Mouse (Mus musculus): ENCODE data around the gene Srgap2. TPM values are rescaled to one million over a fixed set of nuclear protein-coding genes. Genes with fewer than 3 reads are reported as not detected.

Srgap2 gene
- polyA plus RNA-seq, 1 experiment from 2014 or later = 3.1 TPM

GRCm38 (mm10) chr1:131384406-131384805 is 142.7 kb downstream of the Srgap2 start:
- Histone ChIP-seq H3K36me3 (ENCODE audit: control insufficient read depth, insufficient read depth) (no peaks in the 10 kb centered on the region), H3K9ac (ENCODE audit: low read depth, low read length) (no peak overlapping the region), H3K4me3 (ENCODE audit: low read depth, low read length) (no peak overlapping the region), H3K4me2 (replicated peaks; ENCODE audit: low read depth) (no peak overlapping the region), H3K9me3 (ENCODE audit: control insufficient read depth) (no peaks in the 10 kb centered on the region), H3K27me3 (replicated peaks; ENCODE audit: control insufficient read depth, insufficient read depth, low read length) (no peaks in the 10 kb centered on the region), H3K4me1 (replicated peaks; ENCODE audit: control insufficient read depth, insufficient read depth, low read length) (no peaks in the 10 kb centered on the region), H3K27ac (ENCODE audit: low read depth, low read length) (no peak overlapping the region)
- no peak for ATAC-seq
- no peak for TF ChIP-seq CTCF (IDR thresholded peaks at IDR 0.05; ENCODE audit: low read depth)
- 38% methylated on average over 3 of the region's 3 CpGs for WGBS

GRCm38 (mm10) chr1:131382184-131382583 is 145.0 kb downstream of the Srgap2 start:
- Histone ChIP-seq H3K4me3 (ENCODE audit: low read depth, low read length) (no peak overlapping the region), H3K4me2 (replicated peaks; ENCODE audit: low read depth) (no peak overlapping the region), H3K4me1 (replicated peaks; ENCODE audit: control insufficient read depth, insufficient read depth, low read length) (0 out of 2 replicates have a peak, but pooled peaks cover 3% of the 10 kb centered on the region), H3K27ac (ENCODE audit: low read depth, low read length) (no peak overlapping the region), H3K9ac (ENCODE audit: low read depth, low read length) (no peak overlapping the region), H3K36me3 (ENCODE audit: control insufficient read depth, insufficient read depth) (no peaks in the 10 kb centered on the region), H3K9me3 (ENCODE audit: control insufficient read depth) (no peaks in the 10 kb centered on the region), H3K27me3 (replicated peaks; ENCODE audit: control insufficient read depth, insufficient read depth, low read length) (no peaks in the 10 kb centered on the region)
- 66% methylated on average over 2 of the region's 2 CpGs for WGBS
- ATAC-seq = no peak
- TF ChIP-seq CTCF (IDR thresholded peaks at IDR 0.05; ENCODE audit: low read depth) = no peak

- 8% methylated on average over 1 of the region's 1 CpGs for WGBS
- no peak for ATAC-seq
- TF ChIP-seq CTCF (IDR thresholded peaks at IDR 0.05; ENCODE audit: low read depth) = no peak
- Histone ChIP-seq H3K4me2 (replicated peaks; ENCODE audit: low read depth) (no peak overlapping the region), H3K27ac (ENCODE audit: low read depth, low read length) (no peak overlapping the region), H3K9ac (ENCODE audit: low read depth, low read length) (no peak overlapping the region), H3K4me1 (replicated peaks; ENCODE audit: control insufficient read depth, insufficient read depth, low read length) (0 out of 2 replicates have a peak, but pooled peaks cover 3% of the 10 kb centered on the region), H3K36me3 (ENCODE audit: control insufficient read depth, insufficient read depth) (no peaks in the 10 kb centered on the region), H3K4me3 (ENCODE audit: low read depth, low read length) (no peak overlapping the region), H3K9me3 (ENCODE audit: control insufficient read depth) (no peaks in the 10 kb centered on the region), H3K27me3 (replicated peaks; ENCODE audit: control insufficient read depth, insufficient read depth, low read length) (no peaks in the 10 kb centered on the region)
These were observed 146.9 kb downstream of the Srgap2 start for GRCm38 (mm10) chr1:131380254-131380653.

- H3K9ac ChIP-seq (ENCODE audit: low read depth, low read length) = no peak overlapping the region
- H3K27me3 ChIP-seq (replicated peaks; ENCODE audit: control insufficient read depth, insufficient read depth, low read length) = no peaks in the 10 kb centered on the region
- no peak for TF ChIP-seq CTCF (IDR thresholded peaks at IDR 0.05; ENCODE audit: low read depth)
- H3K27ac ChIP-seq (ENCODE audit: low read depth, low read length) = no peak overlapping the region
- H3K36me3 ChIP-seq (ENCODE audit: control insufficient read depth, insufficient read depth) = no peaks in the 10 kb centered on the region
- ATAC-seq = no peak
- peak overlapping the region; percentile 18; the same call in 1 of the 2 replicates for H3K4me2 ChIP-seq (replicated peaks; ENCODE audit: low read depth)
- H3K9me3 ChIP-seq (ENCODE audit: control insufficient read depth) = no peaks in the 10 kb centered on the region
- H3K4me3 ChIP-seq (ENCODE audit: low read depth, low read length) = no peak overlapping the region
- 0 out of 2 replicates have a peak, but pooled peaks cover 3% of the 10 kb centered on the region for H3K4me1 ChIP-seq (replicated peaks; ENCODE audit: control insufficient read depth, insufficient read depth, low read length)
- WGBS = 48% methylated on average over 1 of the region's 1 CpGs
These were observed 148.2 kb downstream of the Srgap2 start for GRCm38 (mm10) chr1:131378914-131379474.

GRCm38 (mm10) chr1:131378081-131378913 is 148.9 kb downstream of the Srgap2 start:
- TF ChIP-seq CTCF (IDR thresholded peaks at IDR 0.05; ENCODE audit: low read depth) = no peak
- Histone ChIP-seq H3K9ac (ENCODE audit: low read depth, low read length) (no peak overlapping the region), H3K36me3 (ENCODE audit: control insufficient read depth, insufficient read depth) (no peaks in the 10 kb centered on the region), H3K27ac (ENCODE audit: low read depth, low read length) (peak overlapping the region; percentile 15), H3K4me2 (replicated peaks; ENCODE audit: low read depth) (peak overlapping the region; percentile 18; the same call in 1 of the 2 replicates), H3K4me3 (ENCODE audit: low read depth, low read length) (no peak overlapping the region), H3K4me1 (replicated peaks; ENCODE audit: control insufficient read depth, insufficient read depth, low read length) (0 out of 2 replicates have a peak, but pooled peaks cover 3% of the 10 kb centered on the region), H3K27me3 (replicated peaks; ENCODE audit: control insufficient read depth, insufficient read depth, low read length) (no peaks in the 10 kb centered on the region), H3K9me3 (ENCODE audit: control insufficient read depth) (no peaks in the 10 kb centered on the region)
- peak; percentile 57; the same call in 1 of the 2 replicates for ATAC-seq
- 21% methylated on average over 7 of the region's 7 CpGs for WGBS

GRCm38 (mm10) chr1:131365832-131366231 is 161.3 kb downstream of the Srgap2 start:
- Histone ChIP-seq H3K27ac (ENCODE audit: low read depth, low read length) (no peak overlapping the region), H3K9ac (ENCODE audit: low read depth, low read length) (no peak overlapping the region), H3K9me3 (ENCODE audit: control insufficient read depth) (no peaks in the 10 kb centered on the region), H3K4me2 (replicated peaks; ENCODE audit: low read depth) (no peak overlapping the region), H3K4me1 (replicated peaks; ENCODE audit: control insufficient read depth, insufficient read depth, low read length) (no peaks in the 10 kb centered on the region), H3K27me3 (replicated peaks; ENCODE audit: control insufficient read depth, insufficient read depth, low read length) (no peaks in the 10 kb centered on the region), H3K36me3 (ENCODE audit: control insufficient read depth, insufficient read depth) (no peaks in the 10 kb centered on the region), H3K4me3 (ENCODE audit: low read depth, low read length) (no peak overlapping the region)
- TF ChIP-seq CTCF (IDR thresholded peaks at IDR 0.05; ENCODE audit: low read depth) = no peak
- WGBS = 63% methylated on average over 1 of the region's 1 CpGs
- ATAC-seq = no peak

All from intestine, postnatal 0 days (tissue).